Mouse (Mus musculus) forebrain, embryonic 12.5 days (tissue): ENCODE results near the gene Rpap3. TPM values are rescaled to one million over a fixed set of nuclear protein-coding genes. Genes with fewer than 3 reads are reported as not detected.

Experiments used
- ATAC-seq: fragments of 200-750 bp; cut with Nextera tagmentation; 2 replicates; pipeline ENCODE4 v1.8.0; 2017; ENCODE audit warnings: moderate TSS enrichment; ENCODE audit not compliant: low FRiP score
- H3K27ac ChIP-seq: fragments of 300-500 bp; sonication (generic); 2 replicates; pipeline ENCODE4 v1.5.1; 2016; ENCODE audit warnings: mild to moderate bottlenecking
- H3K27me3 ChIP-seq: fragments of 300-500 bp; sonication (generic); 2 replicates; pipeline ENCODE4 v1.6.1; 2016; ENCODE audit warnings: mild to moderate bottlenecking
- H3K36me3 ChIP-seq: fragments of 300-500 bp; sonication (generic); replicated peaks from 2 replicates; pipeline ENCODE4 v1.6.1; 2016; ENCODE audit warnings: mild to moderate bottlenecking
- H3K4me1 ChIP-seq: fragments of 300-500 bp; sonication (generic); 2 replicates; pipeline ENCODE4 v1.6.1; 2016
- H3K4me2 ChIP-seq: fragments of 300-500 bp; sonication (generic); 2 replicates; pipeline ENCODE4 v1.6.1; 2016; ENCODE audit warnings: mild to moderate bottlenecking, moderate library complexity
- H3K4me3 ChIP-seq: fragments of 300-500 bp; sonication (generic); replicated peaks from 2 replicates; pipeline ENCODE4 v1.5.1; 2016; ENCODE audit warnings: mild to moderate bottlenecking
- H3K9ac ChIP-seq: fragments of 300-500 bp; sonication (generic); 2 replicates; pipeline ENCODE4 v1.6.1; 2016; ENCODE audit warnings: mild to moderate bottlenecking
- H3K9me3 ChIP-seq: fragments of 300-500 bp; sonication (generic); 2 replicates; pipeline ENCODE4 v1.6.1; 2016
- WGBS: fragments of 180-500 bp; shearing (Covaris S2); methylation state at CpG from one replicate; pipeline ENCODE4 v1.1.7; 2016; 5-methylcytosine and 5-hydroxymethylcytosine counted together
- polyA plus RNA-seq: library from polyadenylated mRNA; unstranded; fragments of >200 nt; fragmentation: Nextera tagmentation; extraction: Ambion mirVana; gene quantifications from 2 replicates; pipeline ENCODE4 v1.2.1, GENCODE M21; 2016

The Rpap3 gene
- polyA plus RNA-seq, 1 experiment from 2014 or later = 42.6 TPM

DNA sequence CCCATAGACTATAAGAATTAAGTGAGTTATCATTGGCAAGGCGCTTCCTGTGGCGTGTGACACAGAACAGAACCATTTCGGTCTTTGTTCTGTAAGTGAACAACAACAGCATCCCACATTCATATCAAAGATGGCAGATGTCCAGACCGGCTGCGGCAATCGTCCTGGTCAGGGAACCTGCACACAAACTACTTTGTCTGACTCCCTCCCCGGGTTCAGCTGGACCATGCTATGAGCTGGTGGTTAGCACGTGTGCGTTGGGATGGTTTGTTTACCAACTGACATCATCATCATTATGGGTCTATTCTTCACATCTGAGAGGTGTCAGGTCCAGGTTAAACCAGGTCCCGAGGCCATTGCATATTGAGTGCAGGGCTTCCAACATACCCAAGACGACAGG, 22.8 kb upstream of the Rpap3 start:
- no peak overlapping the region for H3K9ac ChIP-seq
- no peaks in the 10 kb centered on the region; the same call in 1 of the 2 replicates for H3K27me3 ChIP-seq
- H3K36me3 ChIP-seq = no peaks in the 10 kb centered on the region
- 89% methylated on average over 11 of the region's 11 CpGs for WGBS
- no peak overlapping the region for H3K4me2 ChIP-seq
- ATAC-seq = no peak
- H3K4me3 ChIP-seq = no peak overlapping the region
- H3K4me1 ChIP-seq = no peaks in the 10 kb centered on the region
- H3K9me3 ChIP-seq = no peaks in the 10 kb centered on the region
- no peak overlapping the region for H3K27ac ChIP-seq

- 62% methylated on average over 5 of the region's 5 CpGs for WGBS
- ATAC-seq = no peak
- Histone ChIP-seq H3K36me3 (no peaks in the 10 kb centered on the region), H3K27me3 (no peaks in the 10 kb centered on the region; the same call in 1 of the 2 replicates), H3K9ac (no peak overlapping the region), H3K4me1 (no peaks in the 10 kb centered on the region), H3K4me2 (no peak overlapping the region), H3K9me3 (no peaks in the 10 kb centered on the region), H3K27ac (no peak overlapping the region), H3K4me3 (no peak overlapping the region)
Observed at GRCm38 (mm10) chr15:97727520-97727919, 21.9 kb upstream of the Rpap3 start.

DNA sequence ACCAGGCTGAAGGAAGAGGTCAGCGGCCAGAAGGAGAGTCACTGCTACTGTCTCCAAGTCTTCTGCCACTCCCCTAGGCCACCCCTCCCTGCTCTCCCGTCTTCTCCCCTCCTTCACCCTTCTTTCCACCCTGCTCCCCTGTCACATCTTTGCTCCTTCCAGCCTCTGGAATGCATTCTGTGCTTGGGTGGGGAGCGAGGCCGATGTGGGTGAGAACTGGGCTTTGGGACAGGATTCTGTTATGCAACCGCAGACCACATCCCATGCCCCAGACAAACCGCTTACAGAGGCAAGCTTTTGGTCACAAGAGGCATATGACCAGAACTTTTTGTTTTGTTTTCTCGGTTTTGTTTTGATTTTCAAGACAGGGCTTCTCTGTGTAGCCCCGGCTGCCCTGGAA, 21.4 kb upstream of the Rpap3 start:
- H3K27ac ChIP-seq = no peak overlapping the region
- no peak for ATAC-seq
- H3K27me3 ChIP-seq = no peaks in the 10 kb centered on the region; the same call in 1 of the 2 replicates
- no peak overlapping the region for H3K9ac ChIP-seq
- no peak overlapping the region for H3K4me2 ChIP-seq
- 79% methylated on average over 8 of the region's 8 CpGs for WGBS
- H3K4me1 ChIP-seq = no peaks in the 10 kb centered on the region
- no peaks in the 10 kb centered on the region for H3K36me3 ChIP-seq
- H3K4me3 ChIP-seq = no peak overlapping the region
- H3K9me3 ChIP-seq = no peaks in the 10 kb centered on the region

- H3K9me3 ChIP-seq = no peaks in the 10 kb centered on the region
- no peak for ATAC-seq
- no peaks in the 10 kb centered on the region; the same call in 1 of the 2 replicates for H3K27me3 ChIP-seq
- H3K4me1 ChIP-seq = no peaks in the 10 kb centered on the region
- 82% methylated on average over 13 of the region's 13 CpGs for WGBS
- H3K4me2 ChIP-seq = no peak overlapping the region
- H3K9ac ChIP-seq = no peak overlapping the region
- no peak overlapping the region for H3K4me3 ChIP-seq
- no peaks in the 10 kb centered on the region for H3K36me3 ChIP-seq
- H3K27ac ChIP-seq = 0 out of 2 replicates have a peak overlapping the region, but pooled peaks have one; percentile 8
Observed at GRCm38 (mm10) chr15:97726310-97726709, 20.7 kb upstream of the Rpap3 start.

- no peak for ATAC-seq
- H3K36me3 ChIP-seq = no peaks in the 10 kb centered on the region
Observed at GRCm38 (mm10) chr15:97725198-97725785, 19.7 kb upstream of the Rpap3 start.

DNA sequence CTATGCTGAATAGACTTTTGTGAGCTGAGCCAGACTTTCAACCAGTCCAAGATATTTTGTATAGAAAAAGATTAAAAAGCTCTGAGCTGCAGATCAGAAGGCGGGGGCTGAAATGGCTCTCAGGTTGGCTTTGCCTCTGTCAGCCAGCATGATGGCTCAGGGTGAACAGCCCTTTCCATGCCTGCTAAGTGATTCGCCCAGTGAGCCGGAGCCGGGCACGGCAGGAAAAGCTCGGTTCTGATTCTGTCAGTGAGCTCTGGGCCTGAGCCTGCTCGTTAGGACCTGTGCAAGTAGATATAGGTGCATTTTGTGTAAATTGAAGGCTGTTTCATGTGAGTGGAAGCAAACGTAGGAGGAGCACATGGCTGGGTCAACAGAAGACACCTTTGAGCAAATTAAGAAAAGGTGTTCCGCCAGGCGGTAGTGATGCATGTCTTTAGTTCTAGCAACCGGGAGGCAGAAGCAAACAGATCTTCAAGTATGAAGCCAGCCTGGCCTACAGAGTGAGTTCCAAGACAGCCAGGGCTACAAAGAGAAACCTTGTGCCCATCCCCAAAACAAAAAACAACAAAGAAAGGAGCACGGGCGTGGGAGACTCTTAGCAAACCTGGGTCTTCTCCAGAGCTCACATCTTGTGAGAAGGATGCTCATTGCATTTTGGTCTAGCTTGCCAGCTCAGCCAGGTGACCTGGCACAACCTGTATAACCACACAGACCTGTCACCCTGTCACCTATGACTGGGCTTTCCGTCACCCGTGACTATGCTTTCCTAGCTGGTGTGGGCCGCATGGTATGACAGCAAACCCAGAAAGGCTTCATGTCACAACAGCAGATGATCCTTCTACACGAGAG, 18.9 kb upstream of the Rpap3 start:
- no peak for ATAC-seq
- H3K27me3 ChIP-seq = no peaks in the 10 kb centered on the region; the same call in 1 of the 2 replicates
- no peaks in the 10 kb centered on the region for H3K9me3 ChIP-seq
- H3K4me1 ChIP-seq = no peaks in the 10 kb centered on the region
- no peak overlapping the region for H3K9ac ChIP-seq
- WGBS = 88% methylated on average over 17 of the region's 17 CpGs
- no peak overlapping the region for H3K4me3 ChIP-seq
- H3K36me3 ChIP-seq = no peaks in the 10 kb centered on the region
- no peak overlapping the region for H3K27ac ChIP-seq
- H3K4me2 ChIP-seq = no peak overlapping the region

More at GRCm38 (mm10) chr15:97725198-97725785, 19.7 kb upstream of the Rpap3 start:
- Histone ChIP-seq H3K4me1 (no peaks in the 10 kb centered on the region), H3K4me3 (no peak overlapping the region), H3K9me3 (no peaks in the 10 kb centered on the region), H3K27me3 (no peaks in the 10 kb centered on the region; the same call in 1 of the 2 replicates), H3K4me2 (no peak overlapping the region), H3K9ac (no peak overlapping the region), H3K27ac (no peak overlapping the region)
- WGBS = 78% methylated on average over 6 of the region's 6 CpGs

GRCm38 (mm10) chr15:97723536-97724345, 18.1 kb upstream of the Rpap3 start:
- WGBS = 91% methylated on average over 6 of the region's 6 CpGs
- Histone ChIP-seq H3K4me3 (no peak overlapping the region), H3K9me3 (no peaks in the 10 kb centered on the region), H3K4me1 (no peaks in the 10 kb centered on the region), H3K36me3 (no peaks in the 10 kb centered on the region), H3K27me3 (no peaks in the 10 kb centered on the region; the same call in 1 of the 2 replicates), H3K4me2 (no peak overlapping the region), H3K27ac (no peak overlapping the region), H3K9ac (no peak overlapping the region)
- no peak for ATAC-seq

DNA sequence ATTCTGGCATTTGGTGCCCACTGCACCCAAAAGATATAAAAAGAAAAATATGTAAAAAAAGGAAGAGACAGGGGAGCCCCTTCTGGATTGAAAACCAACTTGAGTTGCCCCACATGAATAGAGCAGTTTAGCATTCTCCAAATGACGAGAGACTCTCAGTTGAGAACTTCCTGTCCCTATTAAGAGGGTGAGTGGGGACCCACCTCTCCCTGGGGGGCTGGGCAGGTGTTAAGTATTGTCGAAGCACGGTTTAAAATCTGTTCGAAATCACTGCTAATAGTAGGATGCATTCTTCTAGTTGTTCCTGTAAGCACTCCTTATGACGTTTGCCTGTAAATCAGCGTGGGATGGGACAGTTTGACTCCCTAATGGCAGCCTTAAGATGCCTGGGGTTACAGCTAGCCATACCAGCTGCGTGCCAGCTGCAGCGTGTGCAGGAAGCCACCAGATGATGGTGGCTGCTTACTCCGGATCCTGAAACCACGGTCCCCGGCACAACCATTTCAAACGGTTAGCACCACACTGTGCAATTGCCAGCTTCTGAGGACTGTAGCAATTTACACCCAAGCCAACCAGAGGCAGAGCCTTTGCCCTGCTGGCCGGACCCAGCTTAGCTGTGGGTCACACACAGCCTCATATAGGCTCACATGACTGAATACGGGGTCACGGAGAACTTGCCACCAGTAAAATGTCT, 15.5 kb upstream of the Rpap3 start:
- ATAC-seq = no peak
- no peaks in the 10 kb centered on the region for H3K27me3 ChIP-seq
- no peak overlapping the region for H3K27ac ChIP-seq
- H3K36me3 ChIP-seq = no peaks in the 10 kb centered on the region
- H3K9me3 ChIP-seq = no peaks in the 10 kb centered on the region
- H3K4me3 ChIP-seq = no peak overlapping the region
- no peaks in the 10 kb centered on the region for H3K4me1 ChIP-seq
- H3K9ac ChIP-seq = no peak overlapping the region
- no peak overlapping the region for H3K4me2 ChIP-seq
- 81% methylated on average over 15 of the region's 15 CpGs for WGBS

GRCm38 (mm10) chr15:97720026-97720675, 14.5 kb upstream of the Rpap3 start:
- Histone ChIP-seq H3K9me3 (no peaks in the 10 kb centered on the region), H3K27ac (no peak overlapping the region), H3K4me1 (no peaks in the 10 kb centered on the region), H3K27me3 (no peaks in the 10 kb centered on the region), H3K4me2 (no peak overlapping the region), H3K36me3 (no peaks in the 10 kb centered on the region), H3K4me3 (no peak overlapping the region), H3K9ac (no peak overlapping the region)
- ATAC-seq = no peak
- 82% methylated on average over 12 of the region's 12 CpGs for WGBS

- Histone ChIP-seq H3K36me3 (no peaks in the 10 kb centered on the region), H3K27ac (no peak overlapping the region), H3K4me2 (no peak overlapping the region), H3K4me1 (no peaks in the 10 kb centered on the region), H3K9ac (no peak overlapping the region), H3K4me3 (no peak overlapping the region), H3K9me3 (no peaks in the 10 kb centered on the region), H3K27me3 (no peaks in the 10 kb centered on the region)
- ATAC-seq = no peak
- WGBS = 93% methylated on average over 12 of the region's 12 CpGs
Observed at GRCm38 (mm10) chr15:97719494-97719893, 13.9 kb upstream of the Rpap3 start.

DNA sequence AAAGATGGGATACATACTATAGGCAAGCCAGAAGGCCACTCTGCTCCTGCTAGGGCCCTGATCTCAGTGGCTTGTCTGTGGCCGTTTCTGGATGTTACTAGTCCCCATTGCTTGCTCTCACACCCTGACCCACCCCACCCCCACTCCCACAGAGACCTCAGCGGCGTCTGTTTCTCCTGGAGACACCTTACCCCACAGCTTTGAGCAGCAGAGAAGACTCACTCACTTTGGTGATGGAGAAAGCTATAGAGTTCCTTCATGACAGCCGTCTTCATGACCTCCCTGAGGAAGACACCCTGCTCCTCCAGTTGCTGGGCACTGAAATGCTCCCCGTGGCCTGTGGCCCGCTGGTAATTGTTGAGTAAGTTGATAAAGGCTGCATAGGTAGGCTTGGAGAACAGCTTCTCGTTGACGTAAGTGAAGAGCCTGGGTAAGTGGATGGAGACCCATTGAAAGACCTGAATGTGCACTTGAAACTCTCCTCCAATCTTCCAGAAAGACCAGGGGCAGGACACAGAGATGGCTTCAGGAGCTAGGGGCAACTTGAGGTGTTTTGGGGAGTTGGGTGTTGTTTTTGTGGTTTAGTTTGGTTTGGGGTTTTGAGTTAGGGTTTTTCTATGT, 13.0 kb upstream of the Rpap3 start:
- Histone ChIP-seq H3K27ac (no peak overlapping the region), H3K4me1 (no peaks in the 10 kb centered on the region), H3K4me3 (no peak overlapping the region), H3K9ac (no peak overlapping the region), H3K36me3 (no peaks in the 10 kb centered on the region), H3K27me3 (no peaks in the 10 kb centered on the region), H3K9me3 (no peaks in the 10 kb centered on the region), H3K4me2 (no peak overlapping the region)
- ATAC-seq = no peak
- 86% methylated on average over 8 of the region's 8 CpGs for WGBS
